Mouse (Mus musculus) heart, embryonic 13.5 days (tissue): ENCODE data around the gene Olfr578. TPM values are rescaled to one million over a fixed set of nuclear protein-coding genes. Genes with fewer than 3 reads are reported as not detected.
A peak's percentile ranks its signal among the peaks of the same experiment; 100 is the strongest.

Experiments used
- ATAC-seq: fragments of 200-750 bp; cut with Nextera tagmentation; 2 replicates; pipeline ENCODE4 v1.8.0; 2017; ENCODE audit warnings: moderate TSS enrichment; ENCODE audit not compliant: insufficient number of reproducible peaks, low FRiP score, low TSS enrichment; ENCODE audit errors: extremely low read depth
- H3K27ac ChIP-seq: fragments of 300-500 bp; sonication (generic); replicated peaks from 2 replicates; pipeline ENCODE4 v1.5.1; 2015; ENCODE audit warnings: moderate library complexity, mild to moderate bottlenecking, inconsistent platforms
- H3K27me3 ChIP-seq: fragments of 300-500 bp; sonication (generic); replicated peaks from 2 replicates; pipeline ENCODE4 v1.6.1; 2015; ENCODE audit warnings: mild to moderate bottlenecking, inconsistent platforms
- H3K36me3 ChIP-seq: fragments of 300-500 bp; sonication (generic); 2 replicates; pipeline ENCODE4 v1.6.1; 2015; ENCODE audit warnings: mild to moderate bottlenecking, inconsistent platforms
- H3K4me1 ChIP-seq: fragments of 300-500 bp; sonication (generic); 2 replicates; pipeline ENCODE4 v1.6.1; 2015; ENCODE audit warnings: inconsistent platforms
- H3K4me2 ChIP-seq: fragments of 300-500 bp; sonication (generic); 2 replicates; pipeline ENCODE4 v1.6.1; 2015; ENCODE audit warnings: inconsistent platforms, mild to moderate bottlenecking, moderate library complexity
- H3K4me3 ChIP-seq: fragments of 300-500 bp; sonication (generic); 2 replicates; pipeline ENCODE4 v1.5.1; 2015; ENCODE audit warnings: moderate library complexity, mild to moderate bottlenecking, inconsistent platforms
- H3K9ac ChIP-seq: fragments of 300-500 bp; sonication (generic); 2 replicates; pipeline ENCODE4 v1.6.1; 2015; ENCODE audit warnings: inconsistent platforms, mild to moderate bottlenecking, moderate library complexity
- H3K9me3 ChIP-seq: fragments of 300-500 bp; sonication (generic); 2 replicates; pipeline ENCODE4 v1.6.1; 2016; ENCODE audit warnings: inconsistent platforms
- WGBS: fragments of 180-500 bp; shearing (Covaris S2); methylation state at CpG from one replicate; pipeline ENCODE4 v1.1.7; 2015; ENCODE audit warnings: mixed read lengths; 5-methylcytosine and 5-hydroxymethylcytosine counted together
- polyA plus RNA-seq: library from polyadenylated mRNA; unstranded; fragments of >200 nt; fragmentation: Nextera tagmentation; extraction: Ambion mirVana; gene quantifications from 2 replicates; pipeline ENCODE4 v1.2.1, GENCODE M21; 2015

Gene Olfr578
- polyA plus RNA-seq, result not detected in 2 replicates

- Histone ChIP-seq H3K27ac (no peak within 1 kb of the TSS), H3K27me3 (no peaks in the 10 kb centered on the region), H3K4me2 (no peak within 1 kb of the TSS), H3K4me1 (no peaks in the 10 kb centered on the region), H3K4me3 (no peak within 1 kb of the TSS), H3K9me3 (no peaks in the 10 kb centered on the region), H3K36me3 (no peaks in the 10 kb centered on the region), H3K9ac (no peak within 1 kb of the TSS)
- 41% methylated on average over 3 of the region's 3 CpGs for WGBS
- ATAC-seq, result no peak
Measured at GRCm38 (mm10) chr7:102989224-102989623, at the start of gene Olfr578. Gene Olfr578 (minus strand): TSS chr7:102989324.

GRCm38 (mm10) chr7:103037724-103038123, 48.6 kb upstream of the Olfr578 start, which contains the start of gene Olfr582:
Gene Olfr582 (plus strand): TSS chr7:103038024.
- Histone ChIP-seq H3K27ac (no peak within 1 kb of the TSS), H3K9ac (no peak within 1 kb of the TSS), H3K4me2 (no peak within 1 kb of the TSS), H3K27me3 (no peaks in the 10 kb centered on the region), H3K4me1 (no peaks in the 10 kb centered on the region), H3K9me3 (no peaks in the 10 kb centered on the region), H3K36me3 (no peaks in the 10 kb centered on the region), H3K4me3 (no peak within 1 kb of the TSS)
- ATAC-seq, result no peak

- H3K27ac ChIP-seq, result no peak within 1 kb of the TSS
Measured at GRCm38 (mm10) chr7:102975843-102976242, 13.3 kb downstream of the Olfr578 start, which contains the start of gene Olfr577. Gene Olfr577 (minus strand): TSS chr7:102975943.

GRCm38 (mm10) chr7:102974399-102974798, 14.7 kb downstream of the Olfr578 start:
- ATAC-seq, result no peak

More at GRCm38 (mm10) chr7:102975843-102976242, 13.3 kb downstream of the Olfr578 start, which contains the start of gene Olfr577:
- Histone ChIP-seq H3K9me3 (no peaks in the 10 kb centered on the region), H3K27me3 (no peaks in the 10 kb centered on the region), H3K9ac (no peak within 1 kb of the TSS), H3K4me1 (no peaks in the 10 kb centered on the region), H3K4me2 (no peak within 1 kb of the TSS), H3K36me3 (no peaks in the 10 kb centered on the region), H3K4me3 (no peak within 1 kb of the TSS)
- WGBS, result 79% methylated on average over 2 of the region's 2 CpGs
- no peak for ATAC-seq

GRCm38 (mm10) chr7:102962360-102962759, 26.8 kb downstream of the Olfr578 start, which contains the start of gene Olfr576:
Gene Olfr576 (plus strand): TSS chr7:102962660.
- no peak within 1 kb of the TSS for H3K9ac ChIP-seq
- 11% methylated on average over 2 of the region's 2 CpGs for WGBS
- no peaks in the 10 kb centered on the region for H3K36me3 ChIP-seq
- no peaks in the 10 kb centered on the region for H3K27me3 ChIP-seq
- no peak within 1 kb of the TSS for H3K27ac ChIP-seq
- H3K4me3 ChIP-seq, result no peak within 1 kb of the TSS
- no peaks in the 10 kb centered on the region for H3K9me3 ChIP-seq
- H3K4me1 ChIP-seq, result peaks cover 3% of the 10 kb centered on the region
- no peak within 1 kb of the TSS for H3K4me2 ChIP-seq
- ATAC-seq, result no peak

More at GRCm38 (mm10) chr7:102974399-102974798, 14.7 kb downstream of the Olfr578 start:
- H3K4me2 ChIP-seq, result no peak overlapping the region
- H3K27me3 ChIP-seq, result no peaks in the 10 kb centered on the region
- H3K36me3 ChIP-seq, result no peaks in the 10 kb centered on the region
- no peak overlapping the region for H3K4me3 ChIP-seq
- 55% methylated on average over 1 of the region's 1 CpGs for WGBS
- H3K9me3 ChIP-seq, result no peaks in the 10 kb centered on the region
- H3K4me1 ChIP-seq, result no peaks in the 10 kb centered on the region
- H3K9ac ChIP-seq, result no peak overlapping the region
- H3K27ac ChIP-seq, result no peak overlapping the region

- peak; percentile 95 for ATAC-seq
- H3K4me1 ChIP-seq, result no peaks in the 10 kb centered on the region
- H3K36me3 ChIP-seq, result no peaks in the 10 kb centered on the region
- H3K4me2 ChIP-seq, result no peak within 1 kb of the TSS
- H3K9ac ChIP-seq, result no peak within 1 kb of the TSS
- no peaks in the 10 kb centered on the region for H3K27me3 ChIP-seq
- no peak within 1 kb of the TSS for H3K4me3 ChIP-seq
- H3K27ac ChIP-seq, result 0 out of 2 replicates have a peak within 1 kb of the TSS, but pooled peaks have one; percentile 15
- WGBS, result 39% methylated on average over 1 of the region's 1 CpGs
- H3K9me3 ChIP-seq, result no peaks in the 10 kb centered on the region
Measured at GRCm38 (mm10) chr7:102958593-102958992, 30.5 kb downstream of the Olfr578 start, which contains the start of gene Olfr575. Gene Olfr575 (minus strand): TSS chr7:102958775.

GRCm38 (mm10) chr7:102958137-102958536, 31.0 kb downstream of the Olfr578 start:
- Histone ChIP-seq H3K4me3 (no peak overlapping the region), H3K27ac (0 out of 2 replicates have a peak overlapping the region, but pooled peaks have one; percentile 15), H3K4me1 (no peaks in the 10 kb centered on the region), H3K4me2 (no peak overlapping the region), H3K36me3 (no peaks in the 10 kb centered on the region), H3K9me3 (no peaks in the 10 kb centered on the region), H3K9ac (no peak overlapping the region), H3K27me3 (no peaks in the 10 kb centered on the region)
- WGBS, result 64% methylated on average over 3 of the region's 3 CpGs
- no peak for ATAC-seq

- no peak overlapping the region for H3K27ac ChIP-seq
- no peaks in the 10 kb centered on the region for H3K9me3 ChIP-seq
- H3K27me3 ChIP-seq, result no peaks in the 10 kb centered on the region
- H3K36me3 ChIP-seq, result no peaks in the 10 kb centered on the region
- H3K4me3 ChIP-seq, result no peak overlapping the region
- no peak overlapping the region for H3K4me2 ChIP-seq
- H3K4me1 ChIP-seq, result no peaks in the 10 kb centered on the region
- no peak for ATAC-seq
- WGBS, result 72% methylated on average over 1 of the region's 1 CpGs
- H3K9ac ChIP-seq, result no peak overlapping the region
Measured at GRCm38 (mm10) chr7:102950732-102951131, 38.4 kb downstream of the Olfr578 start.

- no peaks in the 10 kb centered on the region for H3K9me3 ChIP-seq
- ATAC-seq, result no peak
- no peak within 1 kb of the TSS for H3K27ac ChIP-seq
- H3K9ac ChIP-seq, result no peak within 1 kb of the TSS
- H3K4me3 ChIP-seq, result no peak within 1 kb of the TSS
- no peaks in the 10 kb centered on the region for H3K4me1 ChIP-seq
- no peaks in the 10 kb centered on the region for H3K36me3 ChIP-seq
- no peak within 1 kb of the TSS for H3K4me2 ChIP-seq
- WGBS, result 93% methylated on average over 1 of the region's 1 CpGs
- no peaks in the 10 kb centered on the region for H3K27me3 ChIP-seq
Measured at GRCm38 (mm10) chr7:102948167-102948566, 41.0 kb downstream of the Olfr578 start, which contains the start of gene Olfr574. Gene Olfr574 (plus strand): TSS chr7:102948467.

GRCm38 (mm10) chr7:102943417-102943816, 45.7 kb downstream of the Olfr578 start:
- no peak overlapping the region for H3K4me3 ChIP-seq
- no peak for ATAC-seq
- H3K9me3 ChIP-seq, result no peaks in the 10 kb centered on the region
- H3K27ac ChIP-seq, result no peak overlapping the region
- no peak overlapping the region for H3K4me2 ChIP-seq
- H3K27me3 ChIP-seq, result no peaks in the 10 kb centered on the region
- no peaks in the 10 kb centered on the region for H3K4me1 ChIP-seq
- WGBS, result 63% methylated on average over 1 of the region's 1 CpGs
- H3K9ac ChIP-seq, result no peak overlapping the region
- no peaks in the 10 kb centered on the region for H3K36me3 ChIP-seq

- Histone ChIP-seq H3K9ac (no peak within 1 kb of the TSS), H3K27me3 (no peaks in the 10 kb centered on the region), H3K9me3 (no peaks in the 10 kb centered on the region), H3K4me1 (no peaks in the 10 kb centered on the region), H3K4me2 (no peak within 1 kb of the TSS), H3K27ac (no peak within 1 kb of the TSS), H3K36me3 (no peaks in the 10 kb centered on the region), H3K4me3 (no peak within 1 kb of the TSS)
- no peak for ATAC-seq
- WGBS, result 77% methylated on average over 2 of the region's 2 CpGs
Measured at GRCm38 (mm10) chr7:102942475-102942874, 46.6 kb downstream of the Olfr578 start, which contains the start of gene Olfr573-ps1. Gene Olfr573-ps1 (minus strand): TSS chr7:102942575.
